Mouse (Mus musculus): ENCODE data around the gene Adrb1. TPM values are rescaled to one million over a fixed set of nuclear protein-coding genes. Genes with fewer than 3 reads are reported as not detected.

Adrb1 gene
- polyA plus RNA-seq, 1 experiment, result 6.6 TPM

DNA sequence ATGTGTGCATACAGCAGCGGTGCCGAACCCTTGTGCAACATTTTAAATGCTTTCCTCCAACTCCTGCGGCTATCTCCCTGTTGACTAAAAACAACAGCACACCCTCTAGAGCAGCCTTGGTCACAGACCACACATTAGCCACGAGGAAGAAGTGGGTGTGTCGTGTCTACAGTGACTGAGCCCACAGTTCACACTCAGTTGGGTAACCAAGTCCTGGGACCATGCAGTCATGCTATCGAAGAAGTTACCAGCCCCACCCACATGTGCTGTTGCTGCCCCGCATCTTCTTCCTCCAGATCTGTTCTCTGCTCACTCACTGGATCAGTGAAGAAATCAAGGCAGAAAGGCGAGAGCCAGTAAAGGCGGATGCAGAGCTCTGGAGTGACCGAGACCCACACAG is 34.4 kb downstream of the Adrb1 start:
- 71% methylated on average over 10 of the region's 10 CpGs for WGBS
- no peak overlapping the region for H3K4me3 ChIP-seq (ENCODE audit: control insufficient read depth, insufficient read depth, low read length)
- DNase-seq, result no peak
- H3K27ac ChIP-seq (ENCODE audit: control insufficient read depth, insufficient read depth, low read length), result no peak overlapping the region
- TF ChIP-seq POLR2A (IDR thresholded peaks at IDR 0.05; ENCODE audit: control insufficient read depth, extremely low read depth, insufficient read depth, low read length, poor library complexity) (no peak), CTCF (IDR thresholded peaks at IDR 0.05; ENCODE audit: borderline replicate concordance, control insufficient read depth, extremely low read depth, insufficient read depth, low read length, poor library complexity) (no peak)
- H3K36me3 ChIP-seq (ENCODE audit: control insufficient read depth, insufficient read depth, low read length), result no peaks in the 10 kb centered on the region
- H3K27me3 ChIP-seq (ENCODE audit: control insufficient read depth, insufficient read depth, low read length), result no peaks in the 10 kb centered on the region
- H3K4me1 ChIP-seq (replicated peaks; ENCODE audit: control insufficient read depth, insufficient read depth, low read length), result no peaks in the 10 kb centered on the region

DNA sequence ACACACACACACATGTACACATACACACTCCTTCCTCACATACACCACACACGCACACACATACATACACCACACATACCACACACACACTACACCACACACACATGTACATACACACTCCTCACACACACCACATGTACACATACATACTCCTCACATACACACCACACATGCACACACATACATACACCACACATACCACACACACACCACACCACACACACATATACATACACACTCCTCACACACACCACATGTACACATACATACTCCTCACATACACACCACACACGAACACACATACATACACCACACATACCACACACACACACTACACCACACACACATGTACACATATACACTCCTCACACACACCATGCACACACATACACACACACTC is 36.3 kb downstream of the Adrb1 start:
- TF ChIP-seq CTCF (IDR thresholded peaks at IDR 0.05; ENCODE audit: borderline replicate concordance, control insufficient read depth, extremely low read depth, insufficient read depth, low read length, poor library complexity) (no peak), POLR2A (IDR thresholded peaks at IDR 0.05; ENCODE audit: control insufficient read depth, extremely low read depth, insufficient read depth, low read length, poor library complexity) (no peak)
- Histone ChIP-seq H3K27ac (ENCODE audit: control insufficient read depth, insufficient read depth, low read length) (no peak overlapping the region), H3K36me3 (ENCODE audit: control insufficient read depth, insufficient read depth, low read length) (no peaks in the 10 kb centered on the region), H3K4me3 (ENCODE audit: control insufficient read depth, insufficient read depth, low read length) (no peak overlapping the region), H3K4me1 (replicated peaks; ENCODE audit: control insufficient read depth, insufficient read depth, low read length) (no peaks in the 10 kb centered on the region), H3K27me3 (ENCODE audit: control insufficient read depth, insufficient read depth, low read length) (no peaks in the 10 kb centered on the region)
- WGBS, result 95% methylated on average over 2 of the region's 2 CpGs
- DNase-seq, result no peak

DNA sequence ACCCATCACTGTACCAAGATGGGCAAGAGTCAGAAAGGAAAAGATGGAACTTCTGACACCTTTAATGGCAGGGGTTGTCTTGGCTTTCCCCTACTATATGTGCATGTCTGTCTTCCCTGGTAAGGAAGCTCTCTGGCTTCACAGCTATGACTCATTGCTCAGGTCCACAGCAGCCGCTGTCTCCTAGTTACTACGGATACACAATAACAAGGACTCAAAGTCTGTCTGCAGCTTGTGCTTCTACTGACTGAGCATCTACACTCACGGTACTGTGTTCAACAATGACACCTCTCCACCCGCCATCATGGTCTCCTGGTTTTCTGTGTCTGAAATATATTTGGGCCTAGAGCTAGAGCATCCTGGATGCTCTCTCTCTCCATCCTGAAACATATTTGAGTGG is 37.7 kb downstream of the Adrb1 start:
- 90% methylated on average over 4 of the region's 4 CpGs for WGBS
- TF ChIP-seq CTCF (IDR thresholded peaks at IDR 0.05; ENCODE audit: borderline replicate concordance, control insufficient read depth, extremely low read depth, insufficient read depth, low read length, poor library complexity) (no peak), POLR2A (IDR thresholded peaks at IDR 0.05; ENCODE audit: control insufficient read depth, extremely low read depth, insufficient read depth, low read length, poor library complexity) (no peak)
- Histone ChIP-seq H3K4me1 (replicated peaks; ENCODE audit: control insufficient read depth, insufficient read depth, low read length) (no peaks in the 10 kb centered on the region), H3K36me3 (ENCODE audit: control insufficient read depth, insufficient read depth, low read length) (no peaks in the 10 kb centered on the region), H3K27me3 (ENCODE audit: control insufficient read depth, insufficient read depth, low read length) (no peaks in the 10 kb centered on the region), H3K27ac (ENCODE audit: control insufficient read depth, insufficient read depth, low read length) (no peak overlapping the region), H3K4me3 (ENCODE audit: control insufficient read depth, insufficient read depth, low read length) (no peak overlapping the region)
- no peak for DNase-seq

DNA sequence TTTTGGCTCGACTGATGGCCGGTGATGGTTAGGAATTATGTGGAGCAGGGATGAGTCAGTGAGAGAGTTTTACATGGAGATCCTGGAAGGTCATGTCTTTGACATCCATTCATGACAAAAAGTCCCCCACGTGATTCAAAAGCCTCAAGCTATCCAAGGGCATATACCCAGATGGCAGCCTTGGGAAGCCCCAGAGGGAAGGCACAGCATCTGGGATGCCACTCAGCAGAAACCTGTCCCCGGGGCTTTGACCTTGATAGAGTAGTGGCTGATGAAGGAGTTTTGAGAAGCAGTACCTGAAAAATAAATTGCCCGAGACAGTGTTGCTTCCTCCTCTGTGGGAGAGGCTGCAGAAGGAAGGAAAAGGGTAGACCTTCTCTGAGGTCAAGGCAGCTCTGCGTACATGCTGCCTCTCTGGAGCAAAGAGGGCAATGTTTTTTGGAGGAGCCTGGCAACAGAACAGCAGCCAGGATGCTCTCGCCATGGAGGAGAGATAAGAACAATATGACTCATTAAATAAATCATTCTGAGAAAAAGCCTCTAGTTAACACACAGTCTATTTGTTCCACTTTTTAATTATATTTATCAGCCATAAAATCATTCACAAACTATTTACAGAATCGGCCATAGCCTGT is 38.4 kb downstream of the Adrb1 start:
- DNase-seq, result no peak
- TF ChIP-seq CTCF (IDR thresholded peaks at IDR 0.05; ENCODE audit: borderline replicate concordance, control insufficient read depth, extremely low read depth, insufficient read depth, low read length, poor library complexity), result no peak
- TF ChIP-seq POLR2A (IDR thresholded peaks at IDR 0.05; ENCODE audit: control insufficient read depth, extremely low read depth, insufficient read depth, low read length, poor library complexity), result no peak
- H3K4me1 ChIP-seq (replicated peaks; ENCODE audit: control insufficient read depth, insufficient read depth, low read length), result no peaks in the 10 kb centered on the region
- no peak overlapping the region for H3K27ac ChIP-seq (ENCODE audit: control insufficient read depth, insufficient read depth, low read length)
- no peaks in the 10 kb centered on the region for H3K36me3 ChIP-seq (ENCODE audit: control insufficient read depth, insufficient read depth, low read length)
- no peaks in the 10 kb centered on the region for H3K27me3 ChIP-seq (ENCODE audit: control insufficient read depth, insufficient read depth, low read length)
- H3K4me3 ChIP-seq (ENCODE audit: control insufficient read depth, insufficient read depth, low read length), result no peak overlapping the region
- 65% methylated on average over 8 of the region's 8 CpGs for WGBS

DNA sequence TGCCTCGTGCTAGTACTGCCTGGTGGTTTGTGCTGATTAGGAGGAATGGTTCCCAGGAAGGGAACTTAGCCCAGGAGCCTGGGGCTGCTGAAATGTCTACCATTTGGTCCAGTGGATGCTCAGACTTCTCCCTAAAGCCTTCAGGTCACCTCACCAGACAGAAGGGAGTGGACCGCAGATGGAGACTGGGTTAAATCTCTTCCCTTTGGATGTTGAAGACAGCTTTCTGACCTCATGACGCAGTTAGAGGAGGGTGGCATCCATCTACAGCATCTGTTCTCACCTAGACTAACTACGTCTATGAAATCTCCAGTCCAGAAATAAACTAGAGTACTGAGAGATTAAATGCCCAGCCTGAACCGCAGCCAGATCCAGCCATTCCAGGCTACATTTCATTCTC is 39.1 kb downstream of the Adrb1 start:
- no peaks in the 10 kb centered on the region for H3K27me3 ChIP-seq (ENCODE audit: control insufficient read depth, insufficient read depth, low read length)
- DNase-seq, result no peak
- H3K4me1 ChIP-seq (replicated peaks; ENCODE audit: control insufficient read depth, insufficient read depth, low read length), result no peaks in the 10 kb centered on the region
- H3K27ac ChIP-seq (ENCODE audit: control insufficient read depth, insufficient read depth, low read length), result no peak overlapping the region
- no peak overlapping the region for H3K4me3 ChIP-seq (ENCODE audit: control insufficient read depth, insufficient read depth, low read length)
- TF ChIP-seq CTCF (IDR thresholded peaks at IDR 0.05; ENCODE audit: borderline replicate concordance, control insufficient read depth, extremely low read depth, insufficient read depth, low read length, poor library complexity), result no peak
- TF ChIP-seq POLR2A (IDR thresholded peaks at IDR 0.05; ENCODE audit: control insufficient read depth, extremely low read depth, insufficient read depth, low read length, poor library complexity), result no peak
- H3K36me3 ChIP-seq (ENCODE audit: control insufficient read depth, insufficient read depth, low read length), result no peaks in the 10 kb centered on the region
- 94% methylated on average over 5 of the region's 5 CpGs for WGBS

DNA sequence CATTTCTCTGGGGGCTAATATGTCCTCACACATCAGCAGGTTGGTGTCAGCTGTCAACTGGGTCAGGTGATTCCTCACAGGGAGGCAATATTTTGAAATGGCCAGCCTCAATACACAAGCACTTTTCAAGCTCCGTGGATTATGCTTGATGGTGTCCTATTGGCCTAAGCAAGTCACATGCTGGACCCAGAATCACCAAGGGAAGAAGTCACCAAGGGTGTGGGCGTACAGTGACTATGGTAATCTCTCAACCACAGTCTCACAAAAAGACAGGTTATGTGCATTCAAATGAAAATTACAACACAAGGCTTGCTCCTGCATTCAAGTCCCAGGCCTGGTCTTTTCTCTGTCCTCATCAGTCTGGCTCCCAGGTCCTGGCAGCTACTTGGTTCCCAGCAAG is 39.7 kb downstream of the Adrb1 start:
- Histone ChIP-seq H3K4me1 (replicated peaks; ENCODE audit: control insufficient read depth, insufficient read depth, low read length) (no peaks in the 10 kb centered on the region), H3K4me3 (ENCODE audit: control insufficient read depth, insufficient read depth, low read length) (no peak overlapping the region), H3K36me3 (ENCODE audit: control insufficient read depth, insufficient read depth, low read length) (no peaks in the 10 kb centered on the region), H3K27ac (ENCODE audit: control insufficient read depth, insufficient read depth, low read length) (no peak overlapping the region), H3K27me3 (ENCODE audit: control insufficient read depth, insufficient read depth, low read length) (no peaks in the 10 kb centered on the region)
- DNase-seq, result no peak
- TF ChIP-seq CTCF (IDR thresholded peaks at IDR 0.05; ENCODE audit: borderline replicate concordance, control insufficient read depth, extremely low read depth, insufficient read depth, low read length, poor library complexity) (no peak), POLR2A (IDR thresholded peaks at IDR 0.05; ENCODE audit: control insufficient read depth, extremely low read depth, insufficient read depth, low read length, poor library complexity) (no peak)
- 82% methylated on average over 2 of the region's 2 CpGs for WGBS

DNA sequence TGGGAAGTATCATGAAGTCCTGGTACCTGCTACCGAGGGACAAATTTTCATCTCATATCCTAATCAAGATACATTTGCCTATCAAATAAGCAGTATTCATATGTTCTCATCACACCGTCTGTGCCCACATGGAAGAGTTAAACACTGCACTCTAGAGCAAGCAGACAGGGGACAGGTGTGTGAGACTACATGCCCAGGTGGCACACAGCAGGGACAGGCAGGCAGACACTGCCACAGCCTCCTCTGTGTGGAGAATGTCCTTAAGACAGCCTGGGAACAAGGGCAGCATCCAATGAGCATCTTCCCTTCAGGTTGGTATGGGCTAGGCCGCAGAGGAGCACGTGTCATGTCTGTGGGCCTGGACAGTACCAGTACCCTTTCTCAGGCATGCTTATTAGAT is 40.7 kb downstream of the Adrb1 start:
- 96% methylated on average over 4 of the region's 4 CpGs for WGBS
- Histone ChIP-seq H3K36me3 (ENCODE audit: control insufficient read depth, insufficient read depth, low read length) (no peaks in the 10 kb centered on the region), H3K27me3 (ENCODE audit: control insufficient read depth, insufficient read depth, low read length) (no peaks in the 10 kb centered on the region), H3K27ac (ENCODE audit: control insufficient read depth, insufficient read depth, low read length) (no peak overlapping the region), H3K4me1 (replicated peaks; ENCODE audit: control insufficient read depth, insufficient read depth, low read length) (no peaks in the 10 kb centered on the region), H3K4me3 (ENCODE audit: control insufficient read depth, insufficient read depth, low read length) (no peak overlapping the region)
- no peak for DNase-seq
- TF ChIP-seq POLR2A (IDR thresholded peaks at IDR 0.05; ENCODE audit: control insufficient read depth, extremely low read depth, insufficient read depth, low read length, poor library complexity) (no peak), CTCF (IDR thresholded peaks at IDR 0.05; ENCODE audit: borderline replicate concordance, control insufficient read depth, extremely low read depth, insufficient read depth, low read length, poor library complexity) (no peak)

Measured in thymus, adult 2 months (tissue).